Mouse (Mus musculus): ENCODE data around the gene Rnls.

GRCm38 (mm10) chr19:33259164-33259563 is 132.9 kb downstream of the Rnls start:
- TF ChIP-seq MAX (IDR thresholded peaks at IDR 0.05; ENCODE audit: low read length) (no peak), POLR2A (IDR thresholded peaks at IDR 0.05; ENCODE audit: control insufficient read depth in 1 of 2, insufficient read depth in 1 of 2, low read depth in 1 of 2, low read length in 2 of 2, poor library complexity in 1 of 2) (no peak), SMC3 (IDR thresholded peaks at IDR 0.05; ENCODE audit: low read depth, low read length) (no peak), HCFC1 (IDR thresholded peaks at IDR 0.05; ENCODE audit: low read depth, low read length) (no peak), TAL1 (IDR thresholded peaks at IDR 0.05; ENCODE audit: low read length) (no peak), EP300 (IDR thresholded peaks at IDR 0.05; ENCODE audit: low read depth in 1 of 2, low read length in 2 of 2) (no peak), GATA1 (IDR thresholded peaks at IDR 0.05; ENCODE audit: low read depth, low read length) (no peak), ZNF384 (IDR thresholded peaks at IDR 0.05; ENCODE audit: low read depth, low read length) (no peak), TBP (IDR thresholded peaks at IDR 0.05; ENCODE audit: low read depth, low read length) (no peak), ELF1 (IDR thresholded peaks at IDR 0.05; ENCODE audit: low read depth, low read length) (no peak), RAD21 (IDR thresholded peaks at IDR 0.05; ENCODE audit: low read depth, low read length) (no peak), CTCF (IDR thresholded peaks at IDR 0.05 in 2 of 3, conservative IDR thresholded peaks at IDR 0.05 in 1 of 3; ENCODE audit: control insufficient read depth in 1 of 3, insufficient read depth in 1 of 3, low read depth in 2 of 3, low read length in 3 of 3, poor library complexity in 1 of 3, severe bottlenecking in 1 of 3) (no peak), ZC3H11A (IDR thresholded peaks at IDR 0.05; ENCODE audit: low read depth, low read length) (no peak), KAT2A (conservative IDR thresholded peaks at IDR 0.05; ENCODE audit: low read depth, low read length) (no peak)
